Mouse (Mus musculus) layer of hippocampus, adult 2 months (tissue): Measurements from ENCODE around the gene Abi3bp. TPM values are rescaled to one million over a fixed set of nuclear protein-coding genes. Genes with fewer than 3 reads are reported as not detected.

ENCODE experiments used
- DNase-seq, 2 experiments: peaks; one replicate each; pipeline ENCODE4 v3.0.0; 2022; ENCODE audit warnings: low spot score in 2 of 2
- H3K27ac ChIP-seq: fragments of 200-600 bp; 2 replicates; pipeline ENCODE4 v1.8.1; 2022
- H3K4me3 ChIP-seq: fragments of 200-600 bp; 2 replicates; pipeline ENCODE4 v1.8.1; 2022; ENCODE audit warnings: mild to moderate bottlenecking
- CTCF ChIP-seq: fragments of 200-600 bp; conservative IDR thresholded peaks from 2 replicates; pipeline ENCODE4 v1.8.1; 2022; ENCODE audit warnings: antibody characterized with exemption, mild to moderate bottlenecking, moderate library complexity
- total RNA-seq, 2 experiments: library from RNA; stranded (reverse); gene quantifications; 2 replicates each; pipeline ENCODE4 v1.2.3; 2021

Abi3bp gene
- total RNA-seq, 2 experiments from 2014 or later = 0.95 to 0.96 TPM

- TF ChIP-seq CTCF = no peak
- DNase-seq = no peak
Observed at GRCm38 (mm10) chr16:56673420-56673819, 195.7 kb downstream of the Abi3bp start.

DNA sequence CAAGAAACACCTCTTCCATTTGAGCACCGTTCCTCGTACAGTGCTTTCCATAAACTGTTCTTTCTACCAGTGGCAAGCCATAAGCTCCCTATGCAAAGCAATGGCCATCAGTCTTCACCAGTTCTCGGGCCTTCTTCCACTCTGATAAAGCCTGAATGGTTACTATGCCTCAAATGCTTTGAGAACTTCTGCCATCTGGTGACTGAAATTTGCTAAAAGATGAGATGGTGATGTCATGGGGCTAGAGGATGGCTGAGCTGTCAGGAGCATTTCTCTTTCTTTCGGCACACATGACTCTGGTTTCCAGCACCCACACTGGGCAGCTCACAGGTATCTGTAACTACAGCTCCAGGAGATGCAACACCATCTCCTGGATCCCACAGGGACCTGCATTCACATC, 199.5 kb downstream of the Abi3bp start:
- peak; percentile 42 to 43 for DNase-seq
- Histone ChIP-seq H3K27ac (no peak overlapping the region), H3K4me3 (no peak overlapping the region)
- peak; percentile 71 for TF ChIP-seq CTCF

More at GRCm38 (mm10) chr16:56673420-56673819, 195.7 kb downstream of the Abi3bp start:
- Histone ChIP-seq H3K4me3 (no peak overlapping the region), H3K27ac (no peak overlapping the region)

DNA sequence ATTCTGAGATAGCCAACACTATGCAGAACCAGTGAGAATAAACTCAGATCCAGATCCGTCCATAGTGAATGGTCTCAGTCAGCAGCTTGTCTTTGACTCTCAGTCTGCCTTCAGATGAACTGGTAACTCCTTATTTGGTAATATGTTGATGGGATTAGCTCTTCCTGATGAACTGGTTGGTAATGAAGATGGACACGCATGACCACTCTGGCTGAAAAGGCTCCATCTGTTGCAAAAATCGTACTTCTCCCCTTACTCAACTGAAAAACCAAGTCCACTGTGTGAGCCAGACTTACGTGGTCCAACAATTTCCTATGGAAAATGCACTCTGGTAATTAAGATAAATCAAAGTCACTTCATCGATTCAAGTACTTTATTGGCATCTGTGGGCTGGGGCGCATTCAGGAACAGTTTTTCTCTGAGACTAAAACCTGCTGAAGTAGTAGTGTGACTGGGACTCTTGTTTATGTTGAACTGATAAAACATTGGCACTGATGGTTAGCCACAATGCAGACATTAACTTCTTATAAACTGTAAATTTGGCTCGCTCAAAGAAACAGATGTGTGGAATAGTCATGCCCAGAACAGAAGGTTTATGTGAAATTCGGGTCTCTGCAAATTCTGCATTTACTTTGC, 203.4 kb downstream of the Abi3bp start:
- no peak overlapping the region for H3K27ac ChIP-seq
- no peak for DNase-seq
- no peak overlapping the region for H3K4me3 ChIP-seq
- TF ChIP-seq CTCF = no peak

GRCm38 (mm10) chr16:56686747-56687146, 209.1 kb downstream of the Abi3bp start:
- TF ChIP-seq CTCF = no peak
- peak in 1 of 2 experiments; percentile 10 for DNase-seq
- Histone ChIP-seq H3K27ac (no peak overlapping the region), H3K4me3 (no peak overlapping the region)

GRCm38 (mm10) chr16:56690715-56691114, 213.0 kb downstream of the Abi3bp start:
- no peak overlapping the region for H3K4me3 ChIP-seq
- DNase-seq = no peak
- H3K27ac ChIP-seq = no peak overlapping the region
- TF ChIP-seq CTCF = no peak

DNA sequence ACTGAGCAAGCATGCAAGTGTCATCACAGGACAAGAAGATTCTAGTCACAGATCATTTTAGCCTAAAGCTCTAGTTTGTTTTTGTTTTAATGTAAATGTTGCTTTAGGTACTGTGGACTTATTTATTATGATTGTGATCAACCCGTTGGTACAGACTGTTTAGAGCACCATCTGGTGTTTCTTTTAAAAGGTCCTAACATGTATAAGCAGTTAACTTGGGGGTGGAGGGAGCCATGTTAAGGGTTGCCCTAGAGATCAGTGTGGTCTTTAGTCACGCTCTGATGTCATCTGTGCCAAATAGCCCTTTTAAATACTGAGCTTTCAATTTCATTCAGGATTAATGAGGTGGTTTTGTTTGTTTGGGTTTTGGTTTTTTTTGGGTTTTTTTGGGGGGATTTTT, 218.8 kb downstream of the Abi3bp start:
- no peak overlapping the region for H3K4me3 ChIP-seq
- DNase-seq = no peak
- no peak overlapping the region for H3K27ac ChIP-seq
- no peak for TF ChIP-seq CTCF

- DNase-seq = no peak
- H3K27ac ChIP-seq = no peak overlapping the region
- H3K4me3 ChIP-seq = no peak overlapping the region
- no peak for TF ChIP-seq CTCF
Observed at GRCm38 (mm10) chr16:56700898-56701297, 223.2 kb downstream of the Abi3bp start.

GRCm38 (mm10) chr16:56705731-56706130, 228.1 kb downstream of the Abi3bp start:
- H3K4me3 ChIP-seq = no peak overlapping the region
- DNase-seq = no peak
- H3K27ac ChIP-seq = no peak overlapping the region
- TF ChIP-seq CTCF = peak; percentile 41

DNA sequence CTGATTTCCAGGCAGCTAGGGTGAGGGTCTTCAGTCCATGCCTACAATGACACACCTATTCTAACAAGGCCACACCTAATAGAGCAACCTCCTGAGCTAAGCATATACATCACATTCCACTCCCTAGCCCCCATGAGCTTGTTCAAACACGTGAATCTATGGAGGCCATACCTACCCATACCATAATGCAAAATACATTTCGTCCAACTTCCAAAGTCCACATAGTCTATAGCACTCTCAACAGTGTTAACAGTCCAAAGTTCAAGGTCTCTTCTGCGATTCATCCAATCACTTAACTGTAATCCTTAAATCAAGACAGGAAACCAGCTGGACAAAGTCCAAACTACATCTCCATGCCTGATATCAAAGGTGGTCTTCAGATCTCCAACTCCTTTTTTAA, 232.4 kb downstream of the Abi3bp start:
- Histone ChIP-seq H3K27ac (no peak overlapping the region), H3K4me3 (no peak overlapping the region)
- no peak for TF ChIP-seq CTCF
- no peak for DNase-seq

GRCm38 (mm10) chr16:56715608-56716007, 237.9 kb downstream of the Abi3bp start:
- no peak for DNase-seq
- Histone ChIP-seq H3K4me3 (no peak overlapping the region), H3K27ac (no peak overlapping the region)
- TF ChIP-seq CTCF = no peak

- peak overlapping the region; percentile 95 for H3K27ac ChIP-seq
- TF ChIP-seq CTCF = no peak
- peak in 1 of 2 experiments; percentile 15 for DNase-seq
- peak overlapping the region; percentile 81 for H3K4me3 ChIP-seq
Observed at GRCm38 (mm10) chr16:56716557-56717179, 239.0 kb downstream of the Abi3bp start.

DNA sequence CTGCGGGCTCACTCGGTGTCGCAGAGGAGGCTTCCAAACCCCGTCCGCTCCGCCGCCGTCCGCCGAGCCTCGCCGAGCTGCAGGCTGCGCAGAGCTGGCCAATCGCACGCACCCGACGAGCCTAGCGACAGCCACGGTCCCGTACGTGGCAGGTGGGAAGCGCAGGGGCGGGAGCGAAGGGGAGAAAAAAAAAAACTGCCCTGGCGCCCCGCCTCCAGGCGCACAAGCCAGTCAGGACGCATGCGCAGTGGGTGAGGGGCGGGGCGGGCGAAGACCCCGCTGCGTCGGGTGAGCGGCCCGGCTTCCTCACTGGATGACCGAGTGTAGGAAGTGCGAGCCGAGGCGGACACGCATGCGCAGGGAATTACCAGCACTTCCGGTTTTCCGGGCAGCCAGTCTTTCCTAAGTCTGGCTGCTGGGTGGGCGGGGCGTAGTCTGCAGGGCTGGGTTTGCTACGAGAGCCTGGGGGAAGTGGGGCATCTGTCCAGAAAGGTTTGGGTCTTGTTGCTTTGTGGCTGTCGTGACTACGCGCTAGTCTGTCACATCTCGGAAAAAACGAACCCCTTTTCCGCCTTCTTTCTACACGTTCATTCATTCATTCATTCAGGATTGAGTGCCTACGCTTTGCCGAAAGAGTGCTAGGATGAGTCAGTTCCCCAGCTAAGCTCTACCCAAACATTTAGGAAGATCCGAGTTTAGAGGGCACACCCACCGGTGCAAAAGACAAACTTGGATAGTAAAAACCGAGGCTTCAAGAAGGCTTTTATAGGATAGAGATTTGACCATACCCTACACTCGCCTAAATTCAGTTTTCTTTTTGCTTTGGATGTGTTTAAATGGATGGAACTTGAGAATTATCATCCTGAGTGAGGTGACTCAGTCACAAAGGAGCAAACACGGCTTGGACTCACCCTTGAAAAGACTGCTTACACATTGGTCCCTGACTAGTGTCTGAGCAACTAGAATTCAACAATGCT, 239.8 kb downstream of the Abi3bp start, which contains the start of gene Tfg:
Gene Tfg (minus strand): TSS at position 227 of the 977 bp plus-strand sequence.
- DNase-seq = peak; percentile 98 to 99
- TF ChIP-seq CTCF = no peak
- Histone ChIP-seq H3K4me3 (peak within 1 kb of the TSS; percentile 81), H3K27ac (peak within 1 kb of the TSS; percentile 95)

- TF ChIP-seq CTCF = no peak
- no peak overlapping the region for H3K27ac ChIP-seq
- no peak overlapping the region for H3K4me3 ChIP-seq
- no peak for DNase-seq
Observed at GRCm38 (mm10) chr16:56719031-56719430, 241.4 kb downstream of the Abi3bp start.
